Mouse (Mus musculus): ENCODE results near the gene Olfr30.

- no peak for TF ChIP-seq CTCF (conservative IDR thresholded peaks at IDR 0.05; ENCODE audit: low read length)
- no peak for TF ChIP-seq NANOG (IDR thresholded peaks at IDR 0.05; ENCODE audit: borderline replicate concordance, low read length)
- TF ChIP-seq POU5F1 (IDR thresholded peaks at IDR 0.05; ENCODE audit: borderline replicate concordance, low read length), result no peak
Measured at GRCm38 (mm10) chr11:58453592-58453991, 8.5 kb downstream of the Olfr30 start.
